Mouse (Mus musculus): ENCODE data around the gene Olfr1369-ps1.
"Not testable (repeated sequence)": the region's sequence is repeated elsewhere in the genome, so short reads cannot be mapped to it uniquely, and the experiment has no call there.

Gene Olfr1369-ps1

GRCm38 (mm10) chr13:21111183-21111582, at the start of gene Olfr1369-ps1:
TSS of gene Olfr1369-ps1 (plus strand) at chr13:21111483.
- DNase-seq (ENCODE audit: low spot score in 2 of 2) = not testable (repeated sequence)

- no peak for DNase-seq (ENCODE audit: low spot score in 2 of 2)
Measured at GRCm38 (mm10) chr13:21066021-21066420, 45.3 kb upstream of the Olfr1369-ps1 start.

GRCm38 (mm10) chr13:21074847-21075246, 36.4 kb upstream of the Olfr1369-ps1 start, which contains the start of gene Olfr1370:
TSS of gene Olfr1370 (minus strand) at chr13:21074947.
- DNase-seq (ENCODE audit: low spot score in 2 of 2) = no peak

- peak; percentile 1 to 24 for DNase-seq (ENCODE audit: low spot score in 2 of 2)
Measured at GRCm38 (mm10) chr13:21082686-21083085, 28.6 kb upstream of the Olfr1369-ps1 start.

- DNase-seq (ENCODE audit: low spot score in 2 of 2) = no peak
Measured at GRCm38 (mm10) chr13:21109759-21110158, 1.5 kb upstream of the Olfr1369-ps1 start.

- DNase-seq (ENCODE audit: low spot score in 2 of 2) = no peak
Measured at GRCm38 (mm10) chr13:21110441-21110840, 842 bp upstream of the Olfr1369-ps1 start.

GRCm38 (mm10) chr13:21114121-21114520, 2.8 kb downstream of the Olfr1369-ps1 start:
- no peak for DNase-seq (ENCODE audit: low spot score in 2 of 2)

- not testable (repeated sequence) for DNase-seq (ENCODE audit: low spot score in 2 of 2)
Measured at GRCm38 (mm10) chr13:21129339-21129738, 18.1 kb downstream of the Olfr1369-ps1 start, which contains the start of gene Olfr263. TSS of gene Olfr263 (plus strand) at chr13:21129639.

GRCm38 (mm10) chr13:21142421-21142820, 31.1 kb downstream of the Olfr1369-ps1 start:
- DNase-seq (ENCODE audit: low spot score in 2 of 2) = no peak

- no peak for DNase-seq (ENCODE audit: low spot score in 2 of 2)
Measured at GRCm38 (mm10) chr13:21145767-21146166, 34.5 kb downstream of the Olfr1369-ps1 start, which contains the start of gene Olfr1368. TSS of gene Olfr1368 (minus strand) at chr13:21145867.

GRCm38 (mm10) chr13:21155888-21156287, 44.6 kb downstream of the Olfr1369-ps1 start:
- no peak for DNase-seq (ENCODE audit: low spot score in 2 of 2)

- no peak for DNase-seq (ENCODE audit: low spot score in 2 of 2)
Measured at GRCm38 (mm10) chr13:21158071-21158470, 46.8 kb downstream of the Olfr1369-ps1 start.

- peak; percentile 57 to 84 for DNase-seq (ENCODE audit: low spot score in 2 of 2)
Measured at GRCm38 (mm10) chr13:21158785-21159474, 47.6 kb downstream of the Olfr1369-ps1 start.

GRCm38 (mm10) chr13:21159475-21159819, 48.2 kb downstream of the Olfr1369-ps1 start:
- no peak for DNase-seq (ENCODE audit: low spot score in 2 of 2)

GRCm38 (mm10) chr13:21160041-21160511, 48.8 kb downstream of the Olfr1369-ps1 start:
- no peak for DNase-seq (ENCODE audit: low spot score in 2 of 2)

- DNase-seq (ENCODE audit: low spot score in 2 of 2) = peak; percentile 70 to 92
Measured at GRCm38 (mm10) chr13:21160657-21161590, 49.6 kb downstream of the Olfr1369-ps1 start.

- no peak for DNase-seq (ENCODE audit: low spot score in 2 of 2)
Measured at GRCm38 (mm10) chr13:21161591-21161990, 50.3 kb downstream of the Olfr1369-ps1 start.

GRCm38 (mm10) chr13:21162591-21162990, 51.3 kb downstream of the Olfr1369-ps1 start:
- no peak for DNase-seq (ENCODE audit: low spot score in 2 of 2)

- DNase-seq (ENCODE audit: low spot score in 2 of 2) = peak; percentile 64 to 85
Measured at GRCm38 (mm10) chr13:21166936-21167909, 55.9 kb downstream of the Olfr1369-ps1 start.

GRCm38 (mm10) chr13:21167910-21168300, 56.6 kb downstream of the Olfr1369-ps1 start:
- DNase-seq (ENCODE audit: low spot score in 2 of 2) = peak in 1 of 2 experiments; percentile 46
